In genomic region chr6:37270905-37271591, GRCm38 (mm10) we compare ENCODE assay signal across 17 mouse cellular contexts. TPM values are rescaled to one million over a fixed set of nuclear protein-coding genes. Genes with fewer than 3 reads are reported as not detected.
DNase-seq lines count a peak whose midpoint lies in the region; ATAC-seq and TF ChIP-seq lines count a peak whose summit lies in the region.
"Had no signal": no experiment of that assay in that cellular context is flagged by ENCODE, and none has a peak within 500 bp of the region (broad histone marks: within the 10 kb centered on the region; RNA-seq: fewer than 3 reads in every experiment).

No protein-coding gene starts in this region.

- H3K4me3 ChIP-seq in liver, postnatal 0 days (ENCODE audit: low read depth, low read length): no peak overlapping the region
- H3K4me3 ChIP-seq in liver, embryonic 11.5 days (ENCODE audit: low read depth, low read length): no peak overlapping the region
- H3K4me3 ChIP-seq in myocyte: no peak overlapping the region
- H3K4me3 ChIP-seq: forebrain, embryonic 10.5 days; heart, embryonic 10.5 days; hindbrain, embryonic 10.5 days; neural tube, embryonic 12.5 days had no signal

- no peak overlapping the region for H3ac ChIP-seq in myocyte (ENCODE audit: control insufficient read depth, insufficient read length)

- no peaks in the 10 kb centered on the region for H3K27me3 ChIP-seq in liver, postnatal 0 days (ENCODE audit: insufficient read depth, low read length)
- H3K27me3 ChIP-seq in liver, embryonic 11.5 days (replicated peaks; ENCODE audit: control insufficient read depth, insufficient read depth, low read length): no peaks in the 10 kb centered on the region
- no peaks in the 10 kb centered on the region for H3K27me3 ChIP-seq in myocyte (ENCODE audit: control insufficient read depth, insufficient read depth, insufficient read length)
- H3K27me3 ChIP-seq: neural tube, embryonic 12.5 days had no signal

- no peak overlapping the region for H3K9ac ChIP-seq in liver, postnatal 0 days (replicated peaks)
- H3K9ac ChIP-seq in liver, embryonic 11.5 days (ENCODE audit: low read depth, low read length): no peak overlapping the region
- H3K9ac ChIP-seq: forebrain, postnatal 0 days; neural tube, embryonic 12.5 days had no signal

- no peaks in the 10 kb centered on the region for H3K4me1 ChIP-seq in liver, postnatal 0 days (ENCODE audit: insufficient read depth)
- H3K4me1 ChIP-seq in liver, embryonic 11.5 days (replicated peaks; ENCODE audit: control insufficient read depth, insufficient read depth, low read length): no peaks in the 10 kb centered on the region
- H3K4me1 ChIP-seq: forebrain, embryonic 10.5 days; hindbrain, embryonic 10.5 days; neural tube, embryonic 12.5 days had no signal

- no peak for TF ChIP-seq POLR2A in myocyte (IDR thresholded peaks at IDR 0.05; ENCODE audit: insufficient read length, low read depth)

- H3K27ac ChIP-seq in liver, postnatal 0 days (ENCODE audit: low read depth): no peak overlapping the region
- H3K27ac ChIP-seq in liver, embryonic 11.5 days (ENCODE audit: low read depth, low read length): no peak overlapping the region
- H3K27ac ChIP-seq: forebrain, embryonic 10.5 days; heart, embryonic 10.5 days; hindbrain, embryonic 10.5 days; hindbrain, postnatal 0 days; neural tube, embryonic 12.5 days had no signal

- WGBS in liver, postnatal 0 days (ENCODE audit: insufficient replicate concordance): 63% methylated on average over 8 of the region's 8 CpGs
- WGBS in liver, embryonic 11.5 days: 62% methylated on average over 8 of the region's 8 CpGs

- H3K9me3 ChIP-seq in liver, postnatal 0 days (ENCODE audit: low read length): no peaks in the 10 kb centered on the region
- no peaks in the 10 kb centered on the region for H3K9me3 ChIP-seq in liver, embryonic 11.5 days (ENCODE audit: control insufficient read depth, low read length)
- H3K9me3 ChIP-seq: forebrain, embryonic 10.5 days; heart, embryonic 10.5 days; hindbrain, embryonic 10.5 days; neural tube, embryonic 12.5 days had no signal

- no peak for TF ChIP-seq EP300 in liver, postnatal 0 days (IDR thresholded peaks at IDR 0.05; ENCODE audit: low read depth)

- H3K4me2 ChIP-seq in liver, postnatal 0 days (ENCODE audit: low read depth, low read length): no peak overlapping the region
- H3K4me2 ChIP-seq in liver, embryonic 11.5 days: no peak overlapping the region
- H3K4me2 ChIP-seq in myocyte (ENCODE audit: low read depth): peak overlapping the region; percentile 32
- H3K4me2 ChIP-seq: neural tube, embryonic 12.5 days had no signal

- H3K36me3 ChIP-seq in liver, postnatal 0 days (replicated peaks; ENCODE audit: insufficient read depth, low read length): no peaks in the 10 kb centered on the region
- no peaks in the 10 kb centered on the region for H3K36me3 ChIP-seq in liver, embryonic 11.5 days (ENCODE audit: control insufficient read depth, insufficient read depth, low read length)
- H3K36me3 ChIP-seq in myocyte (ENCODE audit: control insufficient read depth, insufficient read depth): no peaks in the 10 kb centered on the region
- H3K36me3 ChIP-seq: forebrain, embryonic 10.5 days; heart, embryonic 10.5 days; hindbrain, embryonic 10.5 days; neural tube, embryonic 12.5 days had no signal

- DNase-seq in liver, postnatal 0 days: no peak
- no peak for DNase-seq in liver, embryonic 11.5 days (ENCODE audit: low spot score)
- peak; percentile 86 for DNase-seq in NIH3T3 (ENCODE audit: low read depth)
- DNase-seq in adrenal gland, adult 2 months: peak; percentile 86
- no peak for DNase-seq in left cerebral cortex, adult 8-10 months (ENCODE audit: low spot score in 2 of 2)
- DNase-seq in left cerebral cortex, adult 11 months (ENCODE audit: low spot score): no peak
- DNase-seq: cerebellum, adult 18-20 months; forebrain, postnatal 0 days; lung, adult 18-20 months; thymus, postnatal 4 days had no signal

- TF ChIP-seq CTCF in liver, postnatal 0 days (IDR thresholded peaks at IDR 0.05; ENCODE audit: low read depth): no peak

- H3K79me2 ChIP-seq in myocyte (ENCODE audit: control insufficient read depth, insufficient read depth): no peaks in the 10 kb centered on the region

- peak; percentile 36; the same call in 1 of the 2 replicates for ATAC-seq in liver, postnatal 0 days
- ATAC-seq in liver, embryonic 11.5 days (replicated peaks; ENCODE audit: low FRiP score): no peak
- ATAC-seq: forebrain, postnatal 0 days; hindbrain, postnatal 0 days; intestine, postnatal 0 days had no signal

TF ChIP-seq in myocyte, 11 proteins besides CTCF, POLR2A, EP300 and RAD21:
- TF ChIP-seq E2F4 (IDR thresholded peaks at IDR 0.05; ENCODE audit: insufficient read depth) (no peak), SRF (IDR thresholded peaks at IDR 0.05; ENCODE audit: control insufficient read depth, insufficient read length, low read depth) (no peak), MAX (IDR thresholded peaks at IDR 0.05; ENCODE audit: low read depth) (no peak), TCF12 (IDR thresholded peaks at IDR 0.05; ENCODE audit: insufficient read depth, poor library complexity, severe bottlenecking) (no peak), CEBPB (IDR thresholded peaks at IDR 0.05; ENCODE audit: insufficient read depth, poor library complexity, severe bottlenecking) (no peak)

RNA-seq across cellular contexts. Expression of gene Dgki, which starts 28.9 kb away (rescaled TPM):
- polyA plus RNA-seq in liver, postnatal 0 days (2015; fragmentation: Nextera tagmentation; extraction: Ambion mirVana): 0.34 and 0.56 TPM in 2 replicates
- 0.17 and 0.18 TPM in 2 replicates for polyA plus RNA-seq in liver, embryonic 11.5 days (2014; fragmentation: Nextera tagmentation; extraction: Ambion mirVana)
- total RNA-seq in adrenal gland, adult 2 months (2021): 1 to 10 TPM; 2.0 to 2.6 TPM
- polyA plus RNA-seq in adrenal gland, adult 2 months (2012; rRNA removed): 0.53 and 0.54 TPM in 2 replicates
- polyA plus RNA-seq in myocyte (2012; fragmentation: generic; extraction: Trizol): 0.02 TPM
- total RNA-seq in left cerebral cortex, adult 8-10 months (2022): 100 to 1,000 TPM in 2 of 4 experiments, 10 to 100 TPM in 2; 88.8 to 107 (median 95.6) TPM

Comparison
In these comparisons a context has a peak if more than half of its experiments do, and no peak if none do; other contexts are left out.
1. DNase-seq: peak in NIH3T3 (single experiment) and adrenal gland, adult 2 months (single experiment); none in liver, postnatal 0 days (single experiment), liver, embryonic 11.5 days (single experiment), left cerebral cortex, adult 8-10 months (0 of 2) and left cerebral cortex, adult 11 months (single experiment).